Mouse (Mus musculus) bone marrow, adult 2 months (tissue): ENCODE results near the gene Sult1a1.
A peak's percentile ranks its signal among the peaks of the same experiment; 100 is the strongest.

Experiments used
- CTCF ChIP-seq: fragments of 200-500 bp; IDR thresholded peaks from 2 replicates; pipeline ENCODE4 v1.5.1; 2011; ENCODE audit warnings: low read length, control low read depth; ENCODE audit not compliant: control insufficient read depth, insufficient read depth
- POLR2A ChIP-seq: fragments of 200-500 bp; IDR thresholded peaks from 2 replicates; pipeline ENCODE4 v1.6.1; 2011; ENCODE audit warnings: low read depth, mild to moderate bottlenecking, control low read depth, low read length, borderline replicate concordance; ENCODE audit not compliant: control insufficient read depth

DNA sequence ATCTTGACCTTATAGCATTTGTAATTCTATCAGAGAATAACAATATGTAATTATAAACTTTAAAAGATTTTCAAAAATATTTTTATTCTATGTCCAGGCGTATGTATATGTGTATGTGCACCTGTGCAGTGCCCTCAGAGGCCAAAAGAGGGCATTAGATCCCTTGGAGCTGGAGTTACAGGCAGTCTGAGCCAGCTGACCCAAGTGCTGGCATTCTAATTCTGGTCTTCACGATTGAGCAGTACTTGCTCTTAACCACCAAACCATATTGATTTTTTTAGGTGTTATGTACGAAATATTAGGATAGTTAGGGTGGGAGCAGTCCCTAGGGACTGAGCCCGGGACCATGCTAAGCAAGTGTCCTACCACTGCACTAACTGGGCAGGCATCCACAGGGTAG, 27.7 kb downstream of the Sult1a1 start:
- TF ChIP-seq CTCF, result 0 out of 2 replicates have a peak, but pooled peaks have one; percentile 20
- TF ChIP-seq POLR2A, result no peak
